Mouse (Mus musculus) hematopoietic stem cell, adult 5-6 weeks (primary cell): Measurements from ENCODE around the gene Il1r2. TPM values are rescaled to one million over a fixed set of nuclear protein-coding genes. Genes with fewer than 3 reads are reported as not detected.

Experiments
- ATAC-seq, 2 experiments: fragments of 125-278 bp in 1 of 2; replicated peaks in 1 of 2; 2 replicates each; pipeline ENCODE4 v1.8.0; 2016 to 2017; ENCODE audit warnings: inconsistent platforms in 2 of 2, mild to moderate bottlenecking in 2 of 2, moderate number of reproducible peaks in 2 of 2, low read depth in 1 of 2, moderate TSS enrichment in 1 of 2; ENCODE audit not compliant: low FRiP score in 2 of 2, poor library complexity in 2 of 2, severe bottlenecking in 2 of 2, insufficient read depth in 1 of 2, low TSS enrichment in 1 of 2
- total RNA-seq: library from RNA; stranded (forward); fragments of 172-1452, 232-1000 nt; gene quantifications from 2 replicates; pipeline ENCODE4 v1.2.3, GENCODE M21; 2017

Il1r2 gene
- total RNA-seq, 1 experiment from 2014 or later, result 4.9 TPM

- ATAC-seq, result no peak
Observed at GRCm38 (mm10) chr1:40055051-40055450, 18.8 kb upstream of the Il1r2 start.

- ATAC-seq, result no peak
Observed at GRCm38 (mm10) chr1:40055963-40056362, 17.9 kb upstream of the Il1r2 start.

- no peak for ATAC-seq
Observed at GRCm38 (mm10) chr1:40057351-40057750, 16.5 kb upstream of the Il1r2 start.

GRCm38 (mm10) chr1:40058013-40058412 lies 15.9 kb upstream of the Il1r2 start:
- ATAC-seq, result no peak

DNA sequence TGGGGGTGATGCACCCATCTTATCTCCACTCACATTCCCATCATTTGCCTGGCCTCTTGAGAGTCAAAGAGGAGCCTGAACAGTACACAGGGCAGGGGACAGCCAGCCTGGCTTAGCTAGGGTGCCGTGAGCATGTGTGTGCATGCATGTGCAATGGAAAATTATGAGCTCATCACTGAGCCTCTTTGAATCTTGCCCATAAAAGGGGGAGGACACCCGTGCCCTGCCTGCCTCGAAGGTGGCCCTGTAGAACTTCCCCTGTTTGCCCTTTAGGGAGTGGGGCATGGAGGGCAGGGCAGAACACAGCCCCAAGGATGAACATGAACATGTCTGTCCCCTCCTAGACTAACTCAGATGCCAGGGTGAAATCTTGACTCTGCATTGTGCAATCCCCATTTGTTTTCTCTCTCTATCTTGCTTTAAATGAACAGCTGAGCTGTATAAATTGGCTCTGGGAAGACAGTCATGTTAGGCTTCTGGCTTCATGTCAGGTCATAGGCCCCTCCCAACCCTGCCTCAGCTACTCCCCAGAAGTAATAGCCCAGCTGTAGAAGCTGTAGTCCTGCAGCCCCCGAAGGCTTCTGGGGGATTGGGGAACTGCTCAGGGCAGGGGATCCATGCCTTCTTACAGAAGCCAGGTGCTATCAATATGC lies 14.6 kb upstream of the Il1r2 start:
- peak; percentile 33 to 46 for ATAC-seq

DNA sequence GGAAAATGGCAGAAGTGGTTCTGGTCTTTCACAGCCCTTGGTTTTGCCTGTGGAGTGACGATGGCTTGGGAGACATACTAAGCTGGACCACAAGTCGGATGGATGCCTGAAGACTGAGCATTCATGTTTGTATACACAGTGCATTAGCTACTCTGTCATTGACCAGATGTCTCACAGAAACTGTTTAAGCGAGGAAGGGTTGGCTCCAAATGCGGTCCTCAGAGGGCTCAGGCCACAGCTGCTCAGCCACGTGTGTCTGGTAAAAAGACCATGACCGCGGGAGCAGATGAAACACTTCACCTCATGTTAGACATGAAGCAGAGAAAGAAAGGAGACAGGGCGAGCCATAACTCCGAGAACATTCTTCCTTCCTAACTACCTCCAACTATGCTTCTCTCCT lies 12.5 kb upstream of the Il1r2 start:
- no peak for ATAC-seq

- no peak for ATAC-seq
Observed at GRCm38 (mm10) chr1:40063409-40063808, 10.5 kb upstream of the Il1r2 start.

GRCm38 (mm10) chr1:40064508-40064907 lies 9.4 kb upstream of the Il1r2 start:
- ATAC-seq, result no peak

GRCm38 (mm10) chr1:40072558-40072957 lies 1.3 kb upstream of the Il1r2 start:
- ATAC-seq, result no peak

DNA sequence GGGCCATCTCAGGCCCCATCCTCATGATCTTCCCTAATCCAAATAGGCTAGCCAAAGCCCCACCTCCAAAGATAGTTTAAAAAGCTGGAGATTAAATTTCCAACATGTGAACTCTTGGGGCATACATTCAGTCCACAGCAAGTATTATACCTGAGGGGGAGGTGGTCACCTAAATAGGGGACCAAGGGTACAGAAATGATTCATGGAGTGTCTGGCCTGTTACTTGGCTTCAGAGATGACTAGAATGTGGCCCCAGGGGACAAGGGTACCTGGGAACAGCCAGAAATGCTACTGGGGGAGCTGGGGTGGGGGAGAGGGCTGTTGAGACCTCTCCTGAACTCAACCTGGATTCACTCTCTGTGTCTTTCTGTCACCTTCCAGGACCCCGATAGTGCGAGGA lies 3.4 kb downstream of the Il1r2 start:
- no peak for ATAC-seq

GRCm38 (mm10) chr1:40081041-40081440 lies 7.2 kb downstream of the Il1r2 start:
- no peak for ATAC-seq

DNA sequence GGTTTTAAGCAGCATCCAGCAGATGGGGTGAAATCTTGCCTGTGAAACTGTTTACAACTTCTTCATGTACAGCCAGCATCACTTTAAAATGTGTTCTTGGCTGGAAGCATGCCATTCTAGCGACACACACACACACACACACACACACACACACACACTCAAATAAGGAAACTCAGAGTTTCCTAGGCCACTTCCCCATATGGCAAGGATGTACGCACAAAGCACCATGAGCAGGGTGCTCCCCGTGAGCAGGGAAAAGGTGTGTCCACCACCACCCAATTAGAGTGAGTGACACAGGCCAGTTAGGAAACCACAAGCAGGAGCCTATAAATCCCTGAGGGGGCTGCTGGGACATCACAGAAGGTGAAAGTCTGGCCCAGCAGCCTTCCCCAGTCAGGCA lies 10.5 kb downstream of the Il1r2 start:
- ATAC-seq, result peak; percentile 79 to 85

DNA sequence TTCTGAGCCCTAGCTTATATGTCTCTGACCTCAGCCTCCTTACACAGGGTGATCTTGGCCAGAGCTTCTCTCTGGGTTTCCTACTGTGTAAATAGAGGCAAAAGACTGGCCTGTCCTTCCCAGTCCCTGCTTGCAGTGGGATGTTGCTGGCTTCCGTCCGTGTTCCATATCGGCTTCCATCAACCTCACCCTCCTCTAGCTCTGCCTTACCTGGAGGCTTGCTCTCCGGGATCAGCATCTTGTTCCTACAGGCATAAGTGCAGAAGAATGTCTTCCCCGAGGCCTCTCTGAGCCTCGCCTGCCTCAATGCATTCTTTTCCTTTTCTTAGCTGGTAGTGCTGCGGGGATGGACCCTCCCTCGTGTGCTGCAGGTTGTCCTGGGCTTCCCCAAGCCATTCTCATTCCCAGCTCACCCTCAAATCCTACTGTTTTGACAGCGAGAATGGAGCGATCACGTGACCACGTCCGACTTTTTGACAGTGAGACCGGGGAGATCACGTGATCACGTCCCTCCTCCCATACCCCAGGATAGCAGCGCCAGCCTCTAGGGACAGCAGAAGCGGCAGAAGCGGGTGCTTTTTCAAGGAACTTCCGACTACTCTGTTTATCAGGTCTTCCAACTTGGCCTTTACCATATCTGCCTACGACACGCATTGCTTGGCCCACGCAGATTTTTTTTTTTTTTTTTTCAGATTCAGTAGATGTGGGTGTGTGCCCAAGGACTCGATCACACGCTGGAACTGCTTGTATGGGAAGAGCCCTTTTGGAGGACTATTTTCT lies 11.7 kb downstream of the Il1r2 start:
- ATAC-seq, result peak; percentile 32 to 48

DNA sequence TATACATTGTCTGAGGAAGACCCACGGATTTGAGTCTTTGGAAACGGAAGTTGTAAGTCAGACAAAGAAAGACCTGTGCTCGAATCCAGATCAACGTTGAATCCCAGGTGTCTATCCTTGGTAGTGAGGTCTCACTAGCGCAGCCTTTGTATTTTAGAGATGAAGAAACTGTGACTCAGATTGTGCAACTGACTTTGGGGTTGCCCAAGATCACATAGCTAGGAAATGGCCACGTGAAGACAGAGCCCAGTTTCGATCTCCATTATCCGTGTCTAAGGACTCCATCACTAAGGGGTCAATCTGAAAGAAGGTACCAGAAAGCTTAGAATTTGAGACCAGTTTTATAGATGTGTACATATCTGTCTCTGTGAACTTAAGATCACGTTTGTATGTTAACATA lies 17.3 kb downstream of the Il1r2 start:
- no peak for ATAC-seq

DNA sequence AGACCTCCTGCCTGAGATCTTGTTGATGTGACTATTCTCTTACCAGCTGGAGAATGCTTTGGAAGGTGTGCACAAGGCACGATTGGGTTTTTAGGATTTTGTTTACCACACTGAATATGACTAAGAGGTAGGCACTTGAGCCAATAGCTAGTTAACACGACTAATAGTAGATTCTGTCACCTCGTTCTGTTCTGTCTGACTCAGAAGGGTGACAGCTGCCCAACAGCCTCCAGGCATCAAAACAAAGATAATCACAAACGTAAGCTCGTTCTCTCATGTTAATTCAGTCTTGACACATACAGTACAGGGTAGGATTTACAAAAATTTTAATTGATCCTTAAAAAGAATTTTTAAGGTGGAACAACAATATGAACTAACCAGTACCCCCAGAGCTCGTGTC lies 18.7 kb downstream of the Il1r2 start:
- ATAC-seq, result no peak

- no peak for ATAC-seq
Observed at GRCm38 (mm10) chr1:40094601-40095304, 20.9 kb downstream of the Il1r2 start.

DNA sequence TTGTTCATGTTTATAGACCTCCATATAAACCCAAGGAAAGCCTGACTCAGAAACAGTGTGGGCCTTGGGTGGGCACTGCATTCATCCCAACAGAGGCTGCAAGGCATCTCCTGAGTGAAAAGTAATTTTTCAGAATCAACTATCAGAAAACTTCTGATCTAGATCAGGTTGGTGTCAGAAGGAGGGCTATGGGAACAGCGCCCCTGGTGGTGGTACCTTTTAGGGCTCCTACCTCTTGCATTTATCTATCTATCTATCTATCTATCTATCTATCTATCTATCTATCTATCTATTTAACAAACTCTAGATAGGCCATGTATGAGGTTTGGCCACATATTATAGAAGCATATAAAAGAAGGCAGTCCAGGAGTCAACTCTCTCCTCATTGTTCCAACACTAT lies 21.7 kb downstream of the Il1r2 start:
- no peak for ATAC-seq

GRCm38 (mm10) chr1:40106306-40106705 lies 32.4 kb downstream of the Il1r2 start:
- no peak for ATAC-seq
